Mouse (Mus musculus) right cerebral cortex, postnatal 25 days (tissue): ENCODE measurements around the gene Trp53rkb.

Experiments
- DNase-seq: peaks from one replicate; pipeline ENCODE4 v3.0.0; 2022

The Trp53rkb gene

GRCm38 (mm10) chr2:166799615-166800472 lies 7.5 kb downstream of the Trp53rkb start:
- DNase-seq, result peak; percentile 40

- DNase-seq, result no peak
Measured at GRCm38 (mm10) chr2:166800473-166800857, 8.1 kb downstream of the Trp53rkb start.

- DNase-seq, result no peak
Measured at GRCm38 (mm10) chr2:166801436-166801835, 9.1 kb downstream of the Trp53rkb start.

GRCm38 (mm10) chr2:166803298-166803697 lies 11.0 kb downstream of the Trp53rkb start:
- no peak for DNase-seq

GRCm38 (mm10) chr2:166805250-166806172 lies 13.2 kb downstream of the Trp53rkb start, which contains the start of gene Arfgef2:
TSS of gene Arfgef2 (plus strand) at chr2:166805588.
- DNase-seq, result peak; percentile 90

- no peak for DNase-seq
Measured at GRCm38 (mm10) chr2:166806173-166806705, 13.9 kb downstream of the Trp53rkb start.

GRCm38 (mm10) chr2:166806813-166807212 lies 14.5 kb downstream of the Trp53rkb start:
- no peak for DNase-seq

- DNase-seq, result no peak
Measured at GRCm38 (mm10) chr2:166809499-166809898, 17.2 kb downstream of the Trp53rkb start.

- no peak for DNase-seq
Measured at GRCm38 (mm10) chr2:166810821-166811220, 18.5 kb downstream of the Trp53rkb start.

GRCm38 (mm10) chr2:166818463-166819143 lies 26.3 kb downstream of the Trp53rkb start:
- DNase-seq, result no peak

GRCm38 (mm10) chr2:166819849-166820248 lies 27.5 kb downstream of the Trp53rkb start:
- DNase-seq, result no peak

GRCm38 (mm10) chr2:166820844-166821243 lies 28.5 kb downstream of the Trp53rkb start:
- DNase-seq, result no peak

GRCm38 (mm10) chr2:166821406-166821805 lies 29.1 kb downstream of the Trp53rkb start:
- DNase-seq, result no peak

GRCm38 (mm10) chr2:166822119-166822826 lies 29.9 kb downstream of the Trp53rkb start:
- no peak for DNase-seq

GRCm38 (mm10) chr2:166822901-166823300 lies 30.6 kb downstream of the Trp53rkb start:
- DNase-seq, result no peak

GRCm38 (mm10) chr2:166824386-166824785 lies 32.1 kb downstream of the Trp53rkb start:
- no peak for DNase-seq

- no peak for DNase-seq
Measured at GRCm38 (mm10) chr2:166824998-166825397, 32.7 kb downstream of the Trp53rkb start.

GRCm38 (mm10) chr2:166826491-166827224 lies 34.3 kb downstream of the Trp53rkb start:
- DNase-seq, result no peak

- peak; percentile 43 for DNase-seq
Measured at GRCm38 (mm10) chr2:166828306-166828705, 36.0 kb downstream of the Trp53rkb start.

- DNase-seq, result no peak
Measured at GRCm38 (mm10) chr2:166830350-166830749, 38.0 kb downstream of the Trp53rkb start.

GRCm38 (mm10) chr2:166834091-166834490 lies 41.8 kb downstream of the Trp53rkb start:
- DNase-seq, result no peak
